Mouse (Mus musculus) testis, adult 2 months (tissue): ENCODE results near the gene Blm. TPM values are rescaled to one million over a fixed set of nuclear protein-coding genes. Genes with fewer than 3 reads are reported as not detected.

Source experiments
- H3K27ac ChIP-seq: fragments of 200-500 bp; 2 replicates; pipeline ENCODE4 v1.5.1; 2012; ENCODE audit warnings: low read depth, low read length; ENCODE audit not compliant: control insufficient read depth, insufficient read depth
- H3K27me3 ChIP-seq: fragments of 200-500 bp; 2 replicates; pipeline ENCODE4 v1.6.1; 2012; ENCODE audit warnings: mild to moderate bottlenecking, low read length, moderate library complexity; ENCODE audit not compliant: control insufficient read depth, insufficient read depth
- H3K36me3 ChIP-seq: fragments of 200-500 bp; 2 replicates; pipeline ENCODE4 v1.6.1; 2012; ENCODE audit warnings: mild to moderate bottlenecking, low read length; ENCODE audit not compliant: control insufficient read depth, insufficient read depth
- H3K4me1 ChIP-seq: fragments of 200-500 bp; 2 replicates; pipeline ENCODE4 v1.6.1; 2012; ENCODE audit warnings: low read length; ENCODE audit not compliant: control insufficient read depth, insufficient read depth
- H3K4me3 ChIP-seq: fragments of 200-500 bp; 2 replicates; pipeline ENCODE4 v1.5.1; 2012; ENCODE audit warnings: low read depth, mild to moderate bottlenecking, low read length, moderate library complexity, mixed read lengths; ENCODE audit not compliant: control insufficient read depth
- CTCF ChIP-seq: fragments of 200-500 bp; IDR thresholded peaks from 2 replicates; pipeline ENCODE4 v1.5.1; 2012; ENCODE audit warnings: low read depth, mild to moderate bottlenecking, inconsistent platforms, low read length, moderate library complexity; ENCODE audit not compliant: control insufficient read depth, insufficient read depth, insufficient replicate concordance
- POLR2A ChIP-seq: fragments of 200-500 bp; IDR thresholded peaks from 2 replicates; pipeline ENCODE4 v1.6.1; 2012; ENCODE audit warnings: low read depth, mild to moderate bottlenecking, inconsistent platforms, low read length, moderate library complexity; ENCODE audit not compliant: control insufficient read depth
- polyA plus RNA-seq: library from polyadenylated mRNA; depleted of rRNA; stranded (reverse); fragments of >200 nt; gene quantifications from 2 replicates; pipeline ENCODE4 v1.2.3, GENCODE M21; 2012

The Blm gene
- polyA plus RNA-seq, 1 experiment, result 7.0 TPM

DNA sequence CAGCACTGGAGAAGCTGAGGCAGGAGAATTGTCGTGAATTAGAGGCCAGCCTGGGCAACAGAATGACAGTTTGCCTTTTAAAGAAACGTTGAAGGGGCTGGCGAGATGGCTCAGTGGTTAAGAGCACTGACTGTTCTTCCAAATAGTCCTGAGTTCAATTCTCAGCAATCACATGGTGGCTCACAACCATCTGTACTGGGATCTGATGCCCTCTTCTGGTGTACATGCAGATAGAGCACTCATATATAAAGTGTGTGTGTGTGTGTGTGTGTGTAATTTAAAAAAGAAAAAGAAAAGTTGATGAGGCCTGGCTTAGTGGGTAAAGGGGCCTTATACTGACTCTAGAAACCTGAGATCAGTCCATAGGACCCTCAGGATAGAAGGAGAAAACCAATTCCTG is 20.2 kb upstream of the Blm start:
- Histone ChIP-seq H3K4me3 (no peak overlapping the region), H3K36me3 (no peaks in the 10 kb centered on the region), H3K27me3 (no peaks in the 10 kb centered on the region), H3K4me1 (peaks cover 7% of the 10 kb centered on the region), H3K27ac (peak overlapping the region; percentile 83)
- TF ChIP-seq POLR2A (no peak), CTCF (no peak)

- Histone ChIP-seq H3K27ac (peak overlapping the region; percentile 83), H3K27me3 (no peaks in the 10 kb centered on the region), H3K4me3 (no peak overlapping the region), H3K4me1 (peaks cover 7% of the 10 kb centered on the region), H3K36me3 (no peaks in the 10 kb centered on the region)
- TF ChIP-seq CTCF, result no peak
- TF ChIP-seq POLR2A, result no peak
These were observed 19.5 kb upstream of the Blm start for GRCm38 (mm10) chr7:80554180-80555021.

- Histone ChIP-seq H3K27ac (no peak overlapping the region), H3K4me3 (no peak overlapping the region), H3K27me3 (no peaks in the 10 kb centered on the region), H3K4me1 (no peaks in the 10 kb centered on the region; the same call in 1 of the 2 replicates), H3K36me3 (no peaks in the 10 kb centered on the region)
- TF ChIP-seq POLR2A (no peak), CTCF (no peak)
These were observed 13.8 kb upstream of the Blm start for GRCm38 (mm10) chr7:80548513-80549260.

DNA sequence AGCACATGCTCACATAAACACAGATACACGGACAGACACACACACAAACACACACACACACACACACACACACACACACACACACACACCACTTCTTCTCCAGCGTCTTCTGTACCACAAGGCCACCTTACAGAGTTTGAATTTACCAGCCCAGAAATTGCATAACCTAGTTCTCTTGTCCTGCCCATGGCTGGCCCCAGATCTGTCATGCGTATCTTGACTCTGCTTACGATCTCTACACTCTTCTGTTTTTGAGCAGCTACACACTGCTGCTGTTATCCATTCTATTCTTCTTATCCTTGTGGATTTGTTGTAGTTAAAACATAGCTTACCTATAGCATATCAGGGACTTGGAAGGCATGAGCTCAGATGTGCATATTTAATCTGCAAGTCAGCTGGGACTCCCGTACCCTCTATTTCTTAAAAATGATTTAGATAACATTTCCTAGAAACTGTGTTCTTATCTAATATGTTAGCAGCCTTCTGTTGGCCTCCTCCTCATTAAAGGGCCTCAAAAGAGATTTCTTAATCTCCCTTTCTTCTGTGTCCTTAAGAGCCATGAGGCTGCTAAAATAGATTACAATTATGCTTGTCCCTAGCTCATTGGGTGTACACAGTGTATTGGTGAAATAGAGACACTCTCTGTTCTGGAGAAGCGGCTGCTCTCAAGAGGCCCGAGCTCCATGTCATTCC is 7.4 kb upstream of the Blm start:
- H3K36me3 ChIP-seq, result no peaks in the 10 kb centered on the region

GRCm38 (mm10) chr7:80539581-80539980 is 4.7 kb upstream of the Blm start:
- no peak for TF ChIP-seq CTCF
- no peak for TF ChIP-seq POLR2A

More for the DNA sequence above, 7.4 kb upstream of the Blm start:
- Histone ChIP-seq H3K27ac (no peak overlapping the region), H3K4me1 (no peaks in the 10 kb centered on the region), H3K27me3 (no peaks in the 10 kb centered on the region), H3K4me3 (no peak overlapping the region)
- TF ChIP-seq POLR2A, result no peak
- TF ChIP-seq CTCF, result no peak

DNA sequence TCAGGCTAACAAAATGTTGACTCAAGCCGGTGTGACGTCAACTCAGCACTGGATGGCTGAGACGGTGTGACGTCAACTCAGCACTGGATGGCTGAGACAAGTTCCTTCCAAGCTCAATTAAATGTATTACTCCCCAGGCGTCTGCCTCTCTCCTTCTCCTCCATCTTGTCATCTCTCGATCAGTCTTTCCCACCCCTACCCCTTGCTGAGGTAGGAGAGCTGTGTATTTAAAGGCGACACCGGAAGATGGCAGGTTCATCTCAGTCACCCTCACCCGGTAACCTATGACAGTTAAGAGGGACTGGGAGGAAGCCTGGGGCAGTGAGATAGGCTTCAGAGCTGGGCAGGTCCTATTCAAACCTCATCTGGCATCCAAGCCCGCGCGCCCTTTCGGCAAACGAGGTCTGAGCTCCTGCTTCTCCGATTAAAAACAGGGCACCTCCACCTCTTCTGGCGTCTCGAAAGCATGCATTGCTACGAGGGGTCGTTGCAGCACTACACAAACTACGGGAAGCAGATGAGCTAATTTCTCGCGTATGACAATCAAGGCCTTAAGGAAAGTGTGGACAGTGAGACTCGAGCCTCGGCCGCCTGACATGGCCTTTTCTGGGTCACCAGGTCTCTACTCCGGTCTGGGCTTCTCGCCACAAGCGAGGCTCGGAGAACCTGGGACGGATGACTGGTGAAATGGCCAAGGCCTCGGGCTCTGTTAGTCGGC is 469 bp downstream of the Blm start:
- Histone ChIP-seq H3K4me3 (peak overlapping the region; percentile 98), H3K27ac (peak overlapping the region; percentile 95), H3K36me3 (no peaks in the 10 kb centered on the region), H3K4me1 (peaks cover 5% of the 10 kb centered on the region; the same call in 1 of the 2 replicates), H3K27me3 (no peaks in the 10 kb centered on the region)
- TF ChIP-seq POLR2A (no peak), CTCF (no peak)

More at GRCm38 (mm10) chr7:80539581-80539980, 4.7 kb upstream of the Blm start:
- Histone ChIP-seq H3K4me1 (no peaks in the 10 kb centered on the region; the same call in 1 of the 2 replicates), H3K4me3 (no peak overlapping the region), H3K27me3 (no peaks in the 10 kb centered on the region), H3K27ac (no peak overlapping the region), H3K36me3 (no peaks in the 10 kb centered on the region)

GRCm38 (mm10) chr7:80531087-80531486 is 3.8 kb downstream of the Blm start:
- TF ChIP-seq POLR2A (no peak), CTCF (no peak)
- Histone ChIP-seq H3K36me3 (no peaks in the 10 kb centered on the region), H3K4me3 (no peak overlapping the region), H3K27ac (no peak overlapping the region), H3K27me3 (no peaks in the 10 kb centered on the region), H3K4me1 (peaks cover 5% of the 10 kb centered on the region; the same call in 1 of the 2 replicates)
